Mouse (Mus musculus) cerebellum, adult 11-12 months (tissue): Measurements from ENCODE around the gene Vmn1r207-ps.
"Not testable (repeated sequence)": the region's sequence is repeated elsewhere in the genome, so short reads cannot be mapped to it uniquely, and the experiment has no call there.

Source experiments
- DNase-seq: peaks from one replicate; pipeline ENCODE4 v3.0.0; 2022

Gene Vmn1r207-ps

GRCm38 (mm10) chr13:22729529-22729928 is at the start of gene Vmn1r207-ps:
Gene Vmn1r207-ps (minus strand): TSS chr13:22729629.
- not testable (repeated sequence) for DNase-seq

GRCm38 (mm10) chr13:22777300-22777699 is 47.9 kb upstream of the Vmn1r207-ps start, which contains the start of gene Vmn1r208:
Gene Vmn1r208 (minus strand): TSS chr13:22777400.
- DNase-seq = not testable (repeated sequence)

DNA sequence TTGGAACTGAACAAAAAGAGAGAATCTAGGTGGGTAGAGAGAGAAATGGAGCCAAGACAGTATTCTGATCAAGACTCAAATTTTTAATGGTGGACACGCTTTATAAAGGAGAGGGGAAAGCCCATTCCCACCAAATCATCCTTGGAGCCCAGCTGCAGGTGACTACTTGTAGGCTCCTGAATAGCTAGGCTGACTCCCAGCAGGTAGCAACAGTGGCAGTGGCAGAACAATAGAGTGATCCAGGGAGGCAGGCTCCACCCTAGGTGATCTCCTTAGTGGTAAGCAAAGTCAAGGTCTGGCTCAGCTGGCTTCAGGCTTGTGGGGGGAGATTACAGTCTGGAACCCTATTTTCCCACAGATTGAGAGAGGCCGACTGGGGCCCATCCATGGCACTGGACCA is 42.2 kb upstream of the Vmn1r207-ps start:
- not testable (repeated sequence) for DNase-seq

DNA sequence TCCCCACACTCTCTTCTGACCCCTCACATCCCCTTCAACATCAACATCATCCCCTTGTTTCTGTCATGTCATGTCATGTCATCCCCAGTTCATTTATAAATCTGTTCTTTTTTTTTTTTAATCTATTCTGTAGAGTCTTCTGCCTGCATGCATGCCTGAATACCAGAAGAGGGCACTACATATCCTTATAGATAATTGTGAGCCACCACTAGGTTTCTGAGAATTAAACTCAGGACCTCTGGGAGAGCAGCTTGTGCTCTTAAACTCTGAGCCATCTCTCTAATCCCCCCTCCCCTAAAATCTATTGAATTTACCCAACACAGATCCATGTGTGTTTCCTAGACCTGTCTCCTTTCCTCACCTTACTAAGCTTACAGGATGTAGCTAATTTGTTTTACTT is 18.1 kb upstream of the Vmn1r207-ps start:
- no peak for DNase-seq

DNA sequence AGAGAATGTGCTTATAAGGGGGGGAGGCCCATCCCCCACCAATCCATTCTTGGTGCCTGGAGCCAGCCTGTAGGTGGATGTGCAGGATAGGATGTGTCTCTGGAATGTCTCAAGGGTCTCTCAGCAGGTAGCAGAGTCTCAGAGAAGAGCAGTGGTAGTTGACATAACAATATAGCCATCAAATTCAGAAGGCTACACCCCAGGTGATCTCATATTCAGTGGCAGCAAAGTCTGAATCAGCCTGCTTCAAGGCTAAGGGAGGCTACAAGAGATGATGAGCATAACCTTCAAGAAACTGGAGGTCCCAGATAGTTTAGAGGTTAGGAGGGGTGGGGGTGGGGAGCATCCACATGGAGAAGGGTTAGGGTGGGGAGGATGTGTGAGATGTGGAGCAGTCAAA is 22.5 kb downstream of the Vmn1r207-ps start:
- not testable (repeated sequence) for DNase-seq

GRCm38 (mm10) chr13:22702951-22703350 is 26.5 kb downstream of the Vmn1r207-ps start:
- DNase-seq = not testable (repeated sequence)
